Mouse (Mus musculus) hindbrain, embryonic 14.5 days (tissue): Measurements from ENCODE around the gene Cd300lg. TPM values are rescaled to one million over a fixed set of nuclear protein-coding genes. Genes with fewer than 3 reads are reported as not detected.

Experiments
- ATAC-seq: fragments of 200-750 bp; cut with Nextera tagmentation; 2 replicates; pipeline ENCODE4 v1.8.0; 2017; ENCODE audit warnings: moderate number of reproducible peaks, mild to moderate bottlenecking, moderate TSS enrichment, moderate library complexity; ENCODE audit not compliant: low FRiP score
- DNase-seq: peaks from one replicate; pipeline ENCODE4 v3.0.0-alpha.2; 2015; ENCODE audit warnings: low spot score
- H3K27ac ChIP-seq: fragments of 300-500 bp; sonication (generic); 2 replicates; pipeline ENCODE4 v1.5.1; 2014; ENCODE audit warnings: mild to moderate bottlenecking, moderate library complexity
- H3K27me3 ChIP-seq: fragments of 300-500 bp; sonication (generic); 2 replicates; pipeline ENCODE4 v1.6.1; 2014; ENCODE audit warnings: mild to moderate bottlenecking, low read length, mixed read lengths; ENCODE audit not compliant: control insufficient read depth, insufficient read depth
- H3K36me3 ChIP-seq: fragments of 300-500 bp; sonication (generic); replicated peaks from 2 replicates; pipeline ENCODE4 v1.6.1; 2014; ENCODE audit not compliant: control insufficient read depth, insufficient read depth
- H3K4me1 ChIP-seq: fragments of 300-500 bp; sonication (generic); replicated peaks from 2 replicates; pipeline ENCODE4 v1.6.1; 2014; ENCODE audit warnings: antibody characterized with exemption, low read length, mixed read lengths; ENCODE audit not compliant: control insufficient read depth, insufficient read depth
- H3K4me2 ChIP-seq: fragments of 300-500 bp; sonication (generic); replicated peaks from 2 replicates; pipeline ENCODE4 v1.6.1; 2014; ENCODE audit warnings: mild to moderate bottlenecking, moderate library complexity
- H3K4me3 ChIP-seq: fragments of 300-500 bp; sonication (generic); replicated peaks from 2 replicates; pipeline ENCODE4 v1.5.1; 2014; ENCODE audit warnings: mild to moderate bottlenecking, low read length
- H3K9ac ChIP-seq: fragments of 300-500 bp; sonication (generic); 2 replicates; pipeline ENCODE4 v1.6.1; 2014
- H3K9me3 ChIP-seq: fragments of 300-500 bp; sonication (generic); 2 replicates; pipeline ENCODE4 v1.6.1; 2016; ENCODE audit warnings: low read length; ENCODE audit not compliant: control insufficient read depth
- WGBS: fragments of 180-500 bp; shearing (Covaris S2); extraction: QIAGEN DNeasy Blood & Tissue Kit; methylation state at CpG from one replicate; pipeline ENCODE4 v1.1.7; 2014; 5-methylcytosine and 5-hydroxymethylcytosine counted together
- polyA plus RNA-seq: library from polyadenylated mRNA; unstranded; fragments of >200 nt; fragmentation: Nextera tagmentation; extraction: Ambion mirVana; gene quantifications from 2 replicates; pipeline ENCODE4 v1.2.1, GENCODE M21; 2014

Gene Cd300lg
- polyA plus RNA-seq, 1 experiment from 2014 or later: 0.27 TPM

GRCm38 (mm10) chr11:102089088-102089808, 47.9 kb downstream of the Cd300lg start:
- Histone ChIP-seq H3K4me3 (peak overlapping the region; percentile 57), H3K27me3 (no peaks in the 10 kb centered on the region), H3K9ac (peak overlapping the region; percentile 82), H3K36me3 (peaks cover 6% of the 10 kb centered on the region; the same call in 1 of the 2 replicates), H3K4me2 (peak overlapping the region; percentile 73), H3K9me3 (no peaks in the 10 kb centered on the region), H3K27ac (peak overlapping the region; percentile 98), H3K4me1 (peaks cover 18% of the 10 kb centered on the region)
- 2% methylated on average over 20 of the region's 20 CpGs for WGBS
- DNase-seq: peak; percentile 84
- peak; percentile 56; the same call in 1 of the 2 replicates for ATAC-seq

- H3K27me3 ChIP-seq: no peaks in the 10 kb centered on the region
Measured at GRCm38 (mm10) chr11:102095676-102096075, 54.4 kb downstream of the Cd300lg start.

GRCm38 (mm10) chr11:102096446-102096845, 55.1 kb downstream of the Cd300lg start:
- no peaks in the 10 kb centered on the region for H3K27me3 ChIP-seq
- no peaks in the 10 kb centered on the region for H3K36me3 ChIP-seq
- peak overlapping the region; percentile 12; the same call in 1 of the 2 replicates for H3K4me3 ChIP-seq
- peak overlapping the region; percentile 44 for H3K4me2 ChIP-seq
- WGBS: 78% methylated on average over 5 of the region's 5 CpGs
- peaks cover 9% of the 10 kb centered on the region; the same call in 1 of the 2 replicates for H3K4me1 ChIP-seq
- no peak overlapping the region for H3K27ac ChIP-seq
- H3K9me3 ChIP-seq: no peaks in the 10 kb centered on the region
- H3K9ac ChIP-seq: no peak overlapping the region
- DNase-seq (no peak), ATAC-seq (no peak)

More at GRCm38 (mm10) chr11:102095676-102096075, 54.4 kb downstream of the Cd300lg start:
- ATAC-seq (no peak), DNase-seq (no peak)
- H3K4me2 ChIP-seq: no peak overlapping the region
- no peak overlapping the region for H3K9ac ChIP-seq
- H3K27ac ChIP-seq: no peak overlapping the region
- 74% methylated on average over 3 of the region's 3 CpGs for WGBS
- H3K4me3 ChIP-seq: no peak overlapping the region
- H3K9me3 ChIP-seq: no peaks in the 10 kb centered on the region
- H3K4me1 ChIP-seq: peaks cover 9% of the 10 kb centered on the region; the same call in 1 of the 2 replicates
- no peaks in the 10 kb centered on the region for H3K36me3 ChIP-seq

- Histone ChIP-seq H3K27ac (no peak overlapping the region), H3K9me3 (no peaks in the 10 kb centered on the region), H3K27me3 (no peaks in the 10 kb centered on the region), H3K4me2 (peak overlapping the region; percentile 44), H3K36me3 (no peaks in the 10 kb centered on the region), H3K9ac (no peak overlapping the region; the same call in 1 of the 2 replicates), H3K4me3 (peak overlapping the region; percentile 12), H3K4me1 (peaks cover 9% of the 10 kb centered on the region; the same call in 1 of the 2 replicates)
- ATAC-seq: peak; percentile 88
- WGBS: 4% methylated on average over 18 of the region's 18 CpGs
- peak; percentile 82 for DNase-seq
Measured at GRCm38 (mm10) chr11:102096887-102097391, 55.6 kb downstream of the Cd300lg start.

GRCm38 (mm10) chr11:102101219-102101618, 59.9 kb downstream of the Cd300lg start, which contains the start of gene Ppy:
Ppy (minus strand) TSS chr11:102101319.
- H3K4me2 ChIP-seq: no peak within 1 kb of the TSS
- WGBS: 73% methylated on average over 4 of the region's 4 CpGs
- peaks cover 29% of the 10 kb centered on the region for H3K27me3 ChIP-seq
- H3K9me3 ChIP-seq: no peaks in the 10 kb centered on the region
- no peaks in the 10 kb centered on the region for H3K36me3 ChIP-seq
- DNase-seq: no peak
- no peak within 1 kb of the TSS for H3K27ac ChIP-seq
- H3K4me1 ChIP-seq: peaks cover 9% of the 10 kb centered on the region; the same call in 1 of the 2 replicates
- H3K4me3 ChIP-seq: no peak within 1 kb of the TSS
- ATAC-seq: no peak
- no peak within 1 kb of the TSS for H3K9ac ChIP-seq

GRCm38 (mm10) chr11:102102485-102103258, 61.4 kb downstream of the Cd300lg start:
- Histone ChIP-seq H3K36me3 (no peaks in the 10 kb centered on the region), H3K9ac (no peak overlapping the region), H3K4me1 (no peaks in the 10 kb centered on the region), H3K4me2 (no peak overlapping the region), H3K27me3 (peaks cover 44% of the 10 kb centered on the region), H3K4me3 (no peak overlapping the region), H3K27ac (no peak overlapping the region), H3K9me3 (no peaks in the 10 kb centered on the region)
- WGBS: 22% methylated on average over 17 of the region's 17 CpGs
- ATAC-seq (no peak), DNase-seq (peak; percentile 83)

Other genes starting within 250 kb of the Cd300lg start
- gene Meox1, start 147.1 kb upstream of the Cd300lg start, polyA plus RNA-seq: 0.63 and 0.90 TPM in 2 replicates
- gene Sost, start 74.5 kb upstream of the Cd300lg start, polyA plus RNA-seq: not detected in 2 replicates
- not detected in 2 replicates for gene Cfap97d1, start 57.2 kb upstream of the Cd300lg start, polyA plus RNA-seq
- 24.0 and 24.7 TPM in 2 replicates for gene Dusp3, start 54.5 kb upstream of the Cd300lg start, polyA plus RNA-seq
- gene Mpp3, start 13.0 kb upstream of the Cd300lg start, polyA plus RNA-seq: 53.5 and 57.2 TPM in 2 replicates
- 24.3 and 24.6 TPM in 2 replicates for gene Mpp2, start 47.0 kb downstream of the Cd300lg start, polyA plus RNA-seq
- not detected in 2 replicates for gene Ppy, start 59.8 kb downstream of the Cd300lg start, polyA plus RNA-seq
- 4.3 and 4.4 TPM in 2 replicates for gene Pyy, start 66.3 kb downstream of the Cd300lg start, polyA plus RNA-seq
- 0.09 TPM in 1 of 2 replicates, not detected in the other for gene Nags, start 104.0 kb downstream of the Cd300lg start, polyA plus RNA-seq
- 32.7 and 35.0 TPM in 2 replicates for gene Tmem101, start 114.9 kb downstream of the Cd300lg start, polyA plus RNA-seq
- 78.6 and 81.9 TPM in 2 replicates for gene Lsm12, start 143.8 kb downstream of the Cd300lg start, polyA plus RNA-seq
- gene G6pc3, start 148.1 kb downstream of the Cd300lg start, polyA plus RNA-seq: 39.9 and 42.3 TPM in 2 replicates
- gene Hdac5, start 188.7 kb downstream of the Cd300lg start, polyA plus RNA-seq: 40.7 and 50.8 TPM in 2 replicates
- gene BC030867, start 207.4 kb downstream of the Cd300lg start, polyA plus RNA-seq: 1.8 and 2.9 TPM in 2 replicates
- 0.07 and 0.18 TPM in 2 replicates for gene Asb16, start 227.2 kb downstream of the Cd300lg start, polyA plus RNA-seq
- gene Tmub2, start 243.4 kb downstream of the Cd300lg start, polyA plus RNA-seq: 74.3 and 77.8 TPM in 2 replicates